Mouse (Mus musculus): ENCODE measurements around the gene Zfp992. TPM values are rescaled to one million over a fixed set of nuclear protein-coding genes. Genes with fewer than 3 reads are reported as not detected.
A peak's percentile ranks its signal among the peaks of the same experiment; 100 is the strongest.
"Not testable (repeated sequence)": the region's sequence is repeated elsewhere in the genome, so short reads cannot be mapped to it uniquely, and the experiment has no call there.

Gene Zfp992
- polyA plus RNA-seq, 1 experiment: 1.1 TPM

DNA sequence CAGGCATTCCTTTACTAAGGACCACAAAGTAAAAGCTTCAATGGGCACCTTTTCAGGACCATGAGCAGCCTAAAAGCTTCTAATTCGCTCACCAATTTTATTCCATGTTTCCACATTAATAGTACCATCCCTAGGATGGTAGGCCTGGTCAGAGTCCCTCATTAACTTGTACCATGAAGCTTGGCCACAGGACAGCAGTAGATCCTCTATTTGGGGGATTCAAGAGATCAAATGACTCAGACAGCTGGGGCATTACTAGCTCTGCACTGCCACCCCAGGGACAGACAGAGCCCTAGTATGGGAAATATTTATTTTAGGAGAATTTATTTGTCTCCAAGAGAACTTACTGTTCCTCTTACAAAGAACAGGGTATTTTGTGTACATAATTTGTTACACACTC is 25.4 kb downstream of the Zfp992 start:
- H3K79me3 ChIP-seq (ENCODE audit: low read depth); H3K4me3 ChIP-seq (ENCODE audit: insufficient read depth, poor library complexity, severe bottlenecking); H3ac ChIP-seq (ENCODE audit: control insufficient read depth, insufficient read length, low read depth); H3K36me3 ChIP-seq (ENCODE audit: control insufficient read depth, insufficient read depth); H3K79me2 ChIP-seq (ENCODE audit: control insufficient read depth, insufficient read depth); H3K27me3 ChIP-seq (ENCODE audit: control insufficient read depth, insufficient read depth, insufficient read length): not testable (repeated sequence)

DNA sequence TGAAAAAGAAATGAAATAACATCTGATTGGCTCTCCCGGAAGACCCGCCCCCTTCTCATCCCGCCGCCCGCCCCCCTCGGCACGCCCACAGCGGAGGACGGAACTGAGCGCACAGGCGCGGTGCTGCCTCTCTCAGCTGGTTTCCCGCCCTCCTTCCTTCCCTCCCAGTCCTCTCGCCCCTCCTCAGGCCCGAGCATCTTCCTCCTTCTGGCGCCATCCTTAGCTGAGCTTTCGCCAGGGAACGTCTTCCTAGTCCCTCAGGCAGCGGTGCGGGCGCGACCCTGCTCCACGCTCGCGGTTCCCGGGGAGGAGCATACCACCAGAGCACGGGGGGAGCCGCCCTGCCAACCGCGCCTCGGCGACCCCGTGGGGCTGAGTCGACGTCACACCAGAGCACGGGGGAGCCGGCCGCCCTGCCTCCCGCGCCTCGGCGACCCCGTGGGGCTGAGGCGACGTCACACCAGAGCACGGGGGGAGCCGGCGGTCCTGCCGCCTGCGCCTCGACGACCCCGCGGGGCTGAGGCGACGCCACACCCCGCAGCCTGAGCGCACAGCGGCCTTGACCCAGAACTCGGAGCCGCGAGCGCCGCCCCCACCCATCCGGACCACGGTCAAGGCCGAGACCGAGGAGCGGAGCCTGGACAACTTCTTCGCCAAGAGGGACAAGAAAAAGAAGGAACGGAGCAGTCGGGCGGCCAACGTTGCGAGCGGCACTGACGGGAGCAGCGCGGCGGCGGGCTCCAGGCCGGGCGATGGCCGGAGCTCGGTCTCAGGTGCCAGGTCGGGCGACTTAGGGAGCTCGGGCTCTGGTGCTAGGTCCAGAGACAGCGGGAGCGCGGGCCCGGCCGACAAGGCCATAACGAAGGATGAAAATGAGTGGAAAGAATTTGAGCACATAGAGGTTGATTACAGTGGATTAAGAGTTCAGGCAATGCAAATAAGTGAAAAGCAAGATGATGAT is 26.2 kb downstream of the Zfp992 start:
- H3K27me3 ChIP-seq (ENCODE audit: control insufficient read depth, insufficient read depth, insufficient read length); H3K79me2 ChIP-seq (ENCODE audit: control insufficient read depth, insufficient read depth); H3K79me3 ChIP-seq (ENCODE audit: low read depth); H3K4me3 ChIP-seq (ENCODE audit: insufficient read depth, poor library complexity, severe bottlenecking); H3K36me3 ChIP-seq (ENCODE audit: control insufficient read depth, insufficient read depth); H3ac ChIP-seq (ENCODE audit: control insufficient read depth, insufficient read length, low read depth): not testable (repeated sequence)

DNA sequence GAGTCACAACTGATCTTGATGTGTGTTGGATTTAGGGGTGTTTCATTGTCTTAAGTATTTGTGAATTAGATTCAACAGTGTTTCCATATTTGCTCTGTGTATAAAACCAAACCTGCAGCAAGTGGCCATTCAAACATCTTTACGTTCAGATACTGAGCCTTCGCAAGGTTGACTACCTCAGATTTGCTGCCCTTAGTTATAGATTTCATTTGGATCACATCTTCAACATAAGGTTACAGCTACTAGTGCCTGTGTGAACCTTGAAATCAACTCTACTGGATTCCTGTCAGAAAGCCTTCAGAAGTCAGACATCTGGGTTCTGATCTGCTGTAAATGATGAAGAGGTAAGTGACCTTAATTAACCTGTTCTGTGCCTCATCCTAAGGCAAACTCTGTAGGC is 27.4 kb downstream of the Zfp992 start:
- not testable (repeated sequence) for H3ac ChIP-seq (ENCODE audit: control insufficient read depth, insufficient read length, low read depth); H3K4me3 ChIP-seq (ENCODE audit: insufficient read depth, poor library complexity, severe bottlenecking); H3K79me2 ChIP-seq (ENCODE audit: control insufficient read depth, insufficient read depth); H3K27me3 ChIP-seq (ENCODE audit: control insufficient read depth, insufficient read depth, insufficient read length); H3K79me3 ChIP-seq (ENCODE audit: low read depth); H3K36me3 ChIP-seq (ENCODE audit: control insufficient read depth, insufficient read depth)

DNA sequence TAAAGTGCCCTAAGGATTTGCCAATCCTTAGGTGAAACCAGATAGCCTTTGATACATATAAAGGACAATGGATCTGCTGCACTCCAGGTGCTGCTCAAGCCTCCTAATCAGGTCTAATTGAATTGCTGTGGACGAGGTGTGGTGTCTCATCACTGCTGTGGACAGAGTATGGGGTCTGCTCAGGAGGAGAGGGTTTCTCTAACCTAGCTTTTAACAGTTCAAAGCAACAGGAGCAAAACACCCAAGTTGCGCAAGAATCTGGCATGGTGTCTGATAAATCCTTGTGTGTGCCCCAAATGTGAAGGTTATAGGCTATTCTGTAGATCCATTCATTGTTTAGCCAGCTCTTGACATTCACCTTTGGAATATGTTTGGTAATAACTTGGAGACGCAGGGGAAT is 28.1 kb downstream of the Zfp992 start:
- H3K36me3 ChIP-seq (ENCODE audit: control insufficient read depth, insufficient read depth); H3ac ChIP-seq (ENCODE audit: control insufficient read depth, insufficient read length, low read depth); H3K27me3 ChIP-seq (ENCODE audit: control insufficient read depth, insufficient read depth, insufficient read length); H3K79me2 ChIP-seq (ENCODE audit: control insufficient read depth, insufficient read depth); H3K4me3 ChIP-seq (ENCODE audit: insufficient read depth, poor library complexity, severe bottlenecking); H3K79me3 ChIP-seq (ENCODE audit: low read depth): not testable (repeated sequence)
- peak; percentile 23 for TF ChIP-seq CEBPB (IDR thresholded peaks at IDR 0.05; ENCODE audit: low read depth)

DNA sequence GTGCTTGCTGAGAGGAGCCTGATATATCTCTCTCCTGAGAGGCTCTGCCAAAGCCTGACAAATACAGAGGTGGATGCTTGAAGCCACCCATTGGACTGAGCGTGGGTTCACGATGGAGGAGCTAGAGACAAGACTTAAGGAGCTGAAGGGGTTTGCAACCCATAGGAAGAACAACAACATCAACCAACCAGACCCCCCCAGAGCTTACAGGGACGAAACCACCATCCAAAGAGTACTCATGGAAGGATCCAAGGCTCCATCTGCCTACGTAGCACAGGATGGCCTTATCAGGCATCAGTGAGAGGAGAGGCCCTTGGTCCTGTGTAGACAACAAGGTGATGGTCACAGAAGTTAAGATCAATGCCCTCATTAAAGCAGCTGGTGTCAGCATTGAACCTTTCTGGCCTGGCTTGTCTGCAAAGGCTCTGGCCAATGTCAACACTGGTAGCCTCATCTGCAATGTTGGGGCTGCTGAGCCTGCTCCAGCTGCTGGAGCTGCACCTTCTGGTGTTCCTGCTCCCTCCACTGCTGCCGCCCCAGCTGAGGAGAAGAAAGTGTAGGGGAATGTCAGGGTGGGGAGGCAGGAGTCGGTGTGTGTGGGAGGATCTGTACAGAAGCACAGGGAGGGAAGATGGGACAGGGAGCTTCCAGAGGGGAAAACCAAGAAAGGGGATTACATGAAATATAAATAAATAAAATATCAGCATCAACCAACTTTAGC is 31.7 kb downstream of the Zfp992 start:
- H3K27me3 ChIP-seq (ENCODE audit: control insufficient read depth, insufficient read depth, insufficient read length); H3K36me3 ChIP-seq (ENCODE audit: control insufficient read depth, insufficient read depth); H3K79me2 ChIP-seq (ENCODE audit: control insufficient read depth, insufficient read depth); H3K4me3 ChIP-seq (ENCODE audit: insufficient read depth, poor library complexity, severe bottlenecking); H3K79me3 ChIP-seq (ENCODE audit: low read depth); H3ac ChIP-seq (ENCODE audit: control insufficient read depth, insufficient read length, low read depth): not testable (repeated sequence)

DNA sequence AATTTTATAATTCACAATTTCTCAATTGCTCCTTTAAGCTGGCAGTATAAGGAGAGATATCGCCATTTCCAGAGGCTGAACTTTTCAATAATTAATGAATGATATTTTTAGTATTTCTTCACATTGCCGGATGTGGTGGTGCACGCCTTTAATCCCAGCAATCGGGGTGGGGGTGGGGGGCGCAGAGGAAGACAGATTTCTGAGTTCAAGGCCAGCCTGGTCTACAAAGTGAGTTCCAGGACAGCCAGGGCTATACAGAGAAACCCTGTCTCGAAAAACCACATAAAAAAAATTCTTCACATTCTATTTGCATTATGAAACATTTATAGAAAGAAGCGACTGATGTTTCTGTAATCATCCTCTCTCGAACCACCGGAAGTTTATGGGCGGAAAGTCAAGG is 33.7 kb downstream of the Zfp992 start:
- not testable (repeated sequence) for H3K36me3 ChIP-seq (ENCODE audit: control insufficient read depth, insufficient read depth); H3K79me3 ChIP-seq (ENCODE audit: low read depth); H3K79me2 ChIP-seq (ENCODE audit: control insufficient read depth, insufficient read depth); H3K4me3 ChIP-seq (ENCODE audit: insufficient read depth, poor library complexity, severe bottlenecking); H3ac ChIP-seq (ENCODE audit: control insufficient read depth, insufficient read length, low read depth); H3K27me3 ChIP-seq (ENCODE audit: control insufficient read depth, insufficient read depth, insufficient read length)

DNA sequence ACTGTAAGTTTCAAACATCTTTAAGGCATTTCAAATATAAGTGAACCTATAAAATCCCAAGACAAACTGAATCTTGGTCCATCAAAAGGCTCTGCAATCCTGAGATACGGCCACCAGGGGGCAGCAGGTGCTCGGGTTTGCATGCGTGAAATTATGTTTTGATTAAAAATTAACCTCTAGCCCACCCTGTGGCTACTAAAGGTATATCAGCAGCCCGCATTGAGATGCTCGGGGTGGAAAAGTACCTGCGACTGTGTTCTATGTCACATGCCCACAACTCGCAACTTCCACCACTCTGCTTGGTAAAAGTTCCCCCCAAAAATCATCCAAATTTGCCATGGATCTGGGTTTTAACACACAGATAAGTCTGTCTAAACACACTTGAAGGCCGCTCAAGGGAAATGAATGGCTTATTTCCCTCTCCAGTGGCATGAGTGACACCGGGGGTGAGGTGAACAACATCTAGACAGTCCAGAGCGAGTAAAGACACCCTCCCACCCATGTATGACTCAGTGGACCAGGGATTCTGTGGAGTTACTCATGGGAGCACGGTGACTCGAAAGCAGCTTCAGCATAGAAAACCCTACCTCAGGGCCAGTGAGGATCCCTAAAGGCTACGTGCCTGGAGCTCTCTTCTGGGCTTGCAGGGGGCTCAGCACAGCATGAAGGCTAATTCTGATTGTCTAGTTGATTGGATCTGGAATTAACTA is 34.9 kb downstream of the Zfp992 start:
- not testable (repeated sequence) for H3K4me3 ChIP-seq (ENCODE audit: insufficient read depth, poor library complexity, severe bottlenecking); H3K79me3 ChIP-seq (ENCODE audit: low read depth); H3ac ChIP-seq (ENCODE audit: control insufficient read depth, insufficient read length, low read depth); H3K36me3 ChIP-seq (ENCODE audit: control insufficient read depth, insufficient read depth); H3K79me2 ChIP-seq (ENCODE audit: control insufficient read depth, insufficient read depth); H3K27me3 ChIP-seq (ENCODE audit: control insufficient read depth, insufficient read depth, insufficient read length)

DNA sequence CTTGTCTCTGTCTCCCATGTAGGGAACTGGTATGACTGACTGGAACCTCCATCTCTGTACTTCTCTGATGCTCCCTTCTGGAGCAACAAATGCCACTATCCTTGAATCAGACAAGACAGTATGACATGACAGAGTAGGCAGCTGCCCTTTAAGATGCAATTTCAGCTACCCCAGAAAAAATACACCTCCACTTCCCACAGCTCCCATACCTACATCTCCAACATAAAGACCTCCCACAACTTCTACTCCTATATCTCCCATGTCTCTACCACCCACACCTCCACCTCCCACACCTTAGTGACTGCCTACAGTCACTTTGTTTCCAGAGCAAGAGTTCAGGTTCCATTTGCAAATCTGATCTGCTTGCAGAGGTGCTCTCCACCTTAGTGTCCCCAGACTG is 35.9 kb downstream of the Zfp992 start:
- H3K27me3 ChIP-seq (ENCODE audit: control insufficient read depth, insufficient read depth, insufficient read length); H3K79me2 ChIP-seq (ENCODE audit: control insufficient read depth, insufficient read depth); H3ac ChIP-seq (ENCODE audit: control insufficient read depth, insufficient read length, low read depth); H3K79me3 ChIP-seq (ENCODE audit: low read depth); H3K4me3 ChIP-seq (ENCODE audit: insufficient read depth, poor library complexity, severe bottlenecking); H3K36me3 ChIP-seq (ENCODE audit: control insufficient read depth, insufficient read depth): not testable (repeated sequence)

DNA sequence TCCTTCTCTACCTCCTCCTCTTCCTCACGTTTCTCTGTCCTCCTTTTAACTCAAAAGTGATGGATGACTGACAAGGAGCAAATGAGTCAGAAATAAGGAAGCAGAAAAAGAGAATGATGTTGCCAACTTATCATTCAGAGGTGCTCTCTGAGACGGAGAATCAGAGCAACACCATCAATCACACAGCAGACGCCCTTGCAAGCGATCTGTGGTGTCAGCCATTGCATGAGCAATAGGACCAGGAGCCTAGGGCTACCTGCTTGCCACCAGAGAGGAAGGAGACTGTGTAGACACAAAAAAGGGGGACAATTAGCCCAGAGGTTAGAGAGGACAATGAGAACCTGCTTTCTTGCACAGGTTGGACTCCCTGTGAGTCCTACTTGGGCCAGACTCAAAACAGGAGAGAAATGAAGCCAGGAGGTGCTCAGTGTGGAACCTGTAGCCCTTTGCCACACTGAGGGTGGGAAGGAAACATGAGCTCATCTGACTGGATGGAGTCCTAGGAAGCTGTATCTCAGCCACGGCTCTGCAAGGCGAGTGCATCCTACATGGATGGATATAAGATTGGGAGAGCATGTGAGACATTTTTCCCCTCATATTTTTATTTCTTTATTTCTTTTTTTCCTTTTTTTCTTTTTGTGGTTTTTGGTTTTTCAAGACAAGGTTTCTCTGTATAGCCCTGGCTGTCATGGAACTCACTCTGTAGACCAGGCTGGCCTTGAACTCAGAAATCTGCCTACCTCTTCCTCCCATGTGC is 36.5 kb downstream of the Zfp992 start:
- not testable (repeated sequence) for H3K27me3 ChIP-seq (ENCODE audit: control insufficient read depth, insufficient read depth, insufficient read length); H3ac ChIP-seq (ENCODE audit: control insufficient read depth, insufficient read length, low read depth); H3K36me3 ChIP-seq (ENCODE audit: control insufficient read depth, insufficient read depth); H3K79me3 ChIP-seq (ENCODE audit: low read depth); H3K79me2 ChIP-seq (ENCODE audit: control insufficient read depth, insufficient read depth); H3K4me3 ChIP-seq (ENCODE audit: insufficient read depth, poor library complexity, severe bottlenecking)

DNA sequence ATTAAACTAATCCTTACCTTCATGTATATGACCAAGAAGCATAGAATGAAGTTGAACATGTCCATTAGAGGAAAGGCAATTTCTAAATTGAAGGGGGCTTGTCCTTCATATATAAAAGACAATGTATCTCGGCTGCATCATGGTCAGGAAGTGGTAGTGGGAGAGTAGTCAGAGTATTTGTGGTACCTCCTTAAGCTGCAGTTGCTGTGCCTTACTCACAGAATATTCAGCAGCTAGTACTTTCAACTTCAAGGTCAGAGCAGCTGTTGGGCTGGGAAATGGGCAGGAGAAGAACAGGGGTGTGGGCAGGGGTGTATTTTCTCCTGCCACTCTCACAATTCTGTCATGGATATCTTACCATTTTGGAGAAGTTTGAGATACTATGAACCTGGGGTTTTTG is 37.9 kb downstream of the Zfp992 start:
- not testable (repeated sequence) for H3K4me3 ChIP-seq (ENCODE audit: insufficient read depth, poor library complexity, severe bottlenecking); H3K79me3 ChIP-seq (ENCODE audit: low read depth); H3K27me3 ChIP-seq (ENCODE audit: control insufficient read depth, insufficient read depth, insufficient read length); H3K79me2 ChIP-seq (ENCODE audit: control insufficient read depth, insufficient read depth); H3K36me3 ChIP-seq (ENCODE audit: control insufficient read depth, insufficient read depth); H3ac ChIP-seq (ENCODE audit: control insufficient read depth, insufficient read length, low read depth)

DNA sequence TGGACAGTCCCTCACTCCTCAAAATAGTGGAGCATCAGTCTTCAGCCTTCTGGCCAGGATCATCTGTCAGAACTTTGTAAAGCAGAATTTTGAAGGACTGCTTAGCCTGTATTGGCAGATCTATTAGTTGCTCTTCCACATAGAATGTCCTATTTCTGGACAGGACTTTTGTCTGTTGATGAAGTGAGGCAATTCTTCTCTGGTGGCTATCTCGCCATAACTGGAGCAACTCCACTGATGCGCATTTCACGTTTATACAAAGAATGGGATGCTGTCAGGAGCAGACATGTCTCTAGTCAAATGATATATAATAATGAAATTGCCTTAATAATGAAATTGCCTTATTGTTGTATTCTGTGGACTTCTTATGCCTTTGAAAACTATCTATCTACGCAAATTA is 40.4 kb downstream of the Zfp992 start:
- H3K79me3 ChIP-seq (ENCODE audit: low read depth); H3K27me3 ChIP-seq (ENCODE audit: control insufficient read depth, insufficient read depth, insufficient read length); H3K4me3 ChIP-seq (ENCODE audit: insufficient read depth, poor library complexity, severe bottlenecking); H3ac ChIP-seq (ENCODE audit: control insufficient read depth, insufficient read length, low read depth); H3K36me3 ChIP-seq (ENCODE audit: control insufficient read depth, insufficient read depth); H3K79me2 ChIP-seq (ENCODE audit: control insufficient read depth, insufficient read depth): not testable (repeated sequence)
